Mouse (Mus musculus) lung, adult 2 months (tissue): Measurements from ENCODE around the gene Erc2. TPM values are rescaled to one million over a fixed set of nuclear protein-coding genes. Genes with fewer than 3 reads are reported as not detected.
"Not testable (repeated sequence)": the region's sequence is repeated elsewhere in the genome, so short reads cannot be mapped to it uniquely, and the experiment has no call there.

Experiments used
- DNase-seq: peaks from one replicate; pipeline ENCODE4 v3.0.0; 2022
- H3K4me1 ChIP-seq: fragments of 200-500 bp; 2 replicates; pipeline ENCODE4 v1.6.1; 2011; ENCODE audit warnings: low read length; ENCODE audit not compliant: control insufficient read depth, insufficient read depth
- H3K4me3 ChIP-seq: fragments of 200-500 bp; replicated peaks from 2 replicates; pipeline ENCODE3; 2011; ENCODE audit warnings: low read depth, mild to moderate bottlenecking, control low read depth, low read length; ENCODE audit errors: extremely low read depth
- CTCF ChIP-seq: fragments of 200-500 bp; IDR thresholded peaks from 2 replicates; pipeline ENCODE4 v1.5.1; 2011; ENCODE audit warnings: mild to moderate bottlenecking, low read length, control low read depth; ENCODE audit not compliant: insufficient read depth
- POLR2A ChIP-seq: fragments of 200-500 bp; IDR thresholded peaks from 2 replicates; pipeline ENCODE4 v1.6.1; 2011; ENCODE audit warnings: low read depth, mild to moderate bottlenecking, control low read depth, low read length, borderline replicate concordance; ENCODE audit errors: extremely low read depth
- WGBS: fragments of 180-500 bp; shearing (Covaris S2); methylation state at CpG from one replicate; pipeline ENCODE4 v1.1.7; 2018; 5-methylcytosine and 5-hydroxymethylcytosine counted together
- polyA plus RNA-seq: library from polyadenylated mRNA; depleted of rRNA; stranded (reverse); fragments of >200 nt; gene quantifications from 2 replicates; pipeline ENCODE4 v1.2.3, GENCODE M21; 2012; rRNA removed

The Erc2 gene
- polyA plus RNA-seq, result 1.00 and 1.3 TPM in 2 replicates

GRCm38 (mm10) chr14:27622176-27622922, at the start of gene Erc2:
Gene Erc2, plus strand, starts transcription at chr14:27622428.
- Histone ChIP-seq H3K4me3 (peak within 1 kb of the TSS; percentile 54), H3K4me1 (no peaks in the 10 kb centered on the region)
- DNase-seq, result peak; percentile 56
- TF ChIP-seq POLR2A, result no peak
- TF ChIP-seq CTCF, result no peak
- 1% methylated on average over 62 of the region's 78 CpGs for WGBS

GRCm38 (mm10) chr14:27578443-27578842, 43.8 kb upstream of the Erc2 start:
- DNase-seq, result no peak
- 67% methylated on average over 2 of the region's 2 CpGs for WGBS

GRCm38 (mm10) chr14:27589616-27590015, 32.6 kb upstream of the Erc2 start:
- peak; percentile 29; the same call in 1 of the 2 replicates for TF ChIP-seq CTCF
- not testable (repeated sequence) for DNase-seq, H3K4me1 ChIP-seq, H3K4me3 ChIP-seq

More at GRCm38 (mm10) chr14:27578443-27578842, 43.8 kb upstream of the Erc2 start:
- no peak for TF ChIP-seq CTCF
- no peak for TF ChIP-seq POLR2A
- no peak overlapping the region for H3K4me3 ChIP-seq
- no peaks in the 10 kb centered on the region for H3K4me1 ChIP-seq

- TF ChIP-seq POLR2A (no peak), CTCF (no peak)
- H3K4me3 ChIP-seq, result no peak overlapping the region
- no peak for DNase-seq
These were observed 30.1 kb upstream of the Erc2 start for GRCm38 (mm10) chr14:27592163-27592562.

GRCm38 (mm10) chr14:27596265-27596664, 26.0 kb upstream of the Erc2 start:
- DNase-seq, result peak; percentile 66
- Histone ChIP-seq H3K4me1 (no peaks in the 10 kb centered on the region), H3K4me3 (no peak overlapping the region)
- 2% methylated on average over 7 of the region's 7 CpGs for WGBS
- TF ChIP-seq CTCF, result peak; percentile 47
- TF ChIP-seq POLR2A, result no peak

More at GRCm38 (mm10) chr14:27592163-27592562, 30.1 kb upstream of the Erc2 start:
- 81% methylated on average over 7 of the region's 7 CpGs for WGBS
- no peaks in the 10 kb centered on the region for H3K4me1 ChIP-seq

GRCm38 (mm10) chr14:27602136-27602535, 20.1 kb upstream of the Erc2 start:
- DNase-seq, result no peak
- no peak for TF ChIP-seq POLR2A
- no peak for TF ChIP-seq CTCF
- WGBS, result 76% methylated on average over 13 of the region's 13 CpGs
- no peak overlapping the region for H3K4me3 ChIP-seq
- no peaks in the 10 kb centered on the region for H3K4me1 ChIP-seq

- H3K4me3 ChIP-seq, result no peak overlapping the region
- DNase-seq, result no peak
- no peaks in the 10 kb centered on the region for H3K4me1 ChIP-seq
- WGBS, result 67% methylated on average over 3 of the region's 3 CpGs
- no peak for TF ChIP-seq POLR2A
- TF ChIP-seq CTCF, result no peak
These were observed 14.8 kb upstream of the Erc2 start for GRCm38 (mm10) chr14:27607419-27607818.

- Histone ChIP-seq H3K4me1 (no peaks in the 10 kb centered on the region), H3K4me3 (no peak overlapping the region)
- DNase-seq, result no peak
- TF ChIP-seq CTCF, result no peak
- no peak for TF ChIP-seq POLR2A
- 54% methylated on average over 5 of the region's 5 CpGs for WGBS
These were observed 8.5 kb upstream of the Erc2 start for GRCm38 (mm10) chr14:27613766-27614165.

- Histone ChIP-seq H3K4me3 (no peak overlapping the region), H3K4me1 (no peaks in the 10 kb centered on the region)
- TF ChIP-seq POLR2A, result no peak
- no peak for TF ChIP-seq CTCF
- DNase-seq, result no peak
- WGBS, result 62% methylated on average over 3 of the region's 3 CpGs
These were observed 4.9 kb upstream of the Erc2 start for GRCm38 (mm10) chr14:27617286-27617685.

- WGBS, result 39% methylated on average over 8 of the region's 8 CpGs
- no peaks in the 10 kb centered on the region for H3K4me1 ChIP-seq
- TF ChIP-seq CTCF (no peak), POLR2A (no peak)
- H3K4me3 ChIP-seq, result no peak overlapping the region
- no peak for DNase-seq
These were observed 652 bp upstream of the Erc2 start for GRCm38 (mm10) chr14:27621576-27621975.
